Mouse (Mus musculus) heart, postnatal 14 days (tissue): ENCODE data around the gene Tcf23. TPM values are rescaled to one million over a fixed set of nuclear protein-coding genes. Genes with fewer than 3 reads are reported as not detected.

Source experiments
- DNase-seq, 2 experiments: peaks; one replicate each; pipeline ENCODE4 v3.0.0; 2021 to 2022
- intact Hi-C: fragments of 180-260 bp; cut with DNase I; formaldehyde crosslinking; loops from one replicate; pipeline ENCODE4 v1.15.1; 2025
- long read RNA-seq, 2 experiments: library from polyadenylated mRNA; stranded (forward); transcript quantifications; one replicate each; pipeline ENCODE4 v2.0.0; 2021
- total RNA-seq, 2 experiments: library from RNA; stranded (reverse); gene quantifications; 2 replicates each; pipeline ENCODE4 v1.2.3; 2021

Tcf23 gene
- total RNA-seq, result under 1 TPM; 0.51 to 0.55 TPM
- long read RNA-seq, experiment 1, result 0 reads
- long read RNA-seq, experiment 2, partial matches to known transcripts, result 0 of 1 reads
- long read RNA-seq, experiment 2, other reads (novel, unspliced or antisense), result 1 of 1 reads

GRCm38 (mm10) chr5:30968416-30968815 lies at the start of gene Tcf23:
Gene Tcf23, plus strand, starts transcription at chr5:30968662.
- DNase-seq, result peak; percentile 64 to 71
- intact Hi-C loops, result no loop called here

- intact Hi-C loops, result no loop called here
- no peak for DNase-seq
These were observed 49.8 kb upstream of the Tcf23 start for GRCm38 (mm10) chr5:30918691-30919090.

GRCm38 (mm10) chr5:30919831-30920614 lies 48.4 kb upstream of the Tcf23 start:
- no peak for DNase-seq
- intact Hi-C loops, result loop anchor here (2.0 to 5.0 kb wide), 2 partner anchors 37 to 113 kb away; no protein-coding TSS in a partner anchor

GRCm38 (mm10) chr5:30920621-30921020 lies 47.8 kb upstream of the Tcf23 start:
- intact Hi-C loops, result loop anchor here (2.0 to 5.0 kb wide), 2 partner anchors 37 to 114 kb away; no protein-coding TSS in a partner anchor
- DNase-seq, result peak in 1 of 2 experiments; percentile 30

GRCm38 (mm10) chr5:30921256-30922033 lies 47.0 kb upstream of the Tcf23 start, which contains the start of gene Khk:
Gene Khk, plus strand, starts transcription at chr5:30921431.
- peak; percentile 93 to 96 for DNase-seq
- intact Hi-C loops, result loop anchor here (2.0 to 5.0 kb wide), 2 partner anchors 36 to 115 kb away; no protein-coding TSS in a partner anchor

GRCm38 (mm10) chr5:30922581-30923041 lies 45.9 kb upstream of the Tcf23 start:
- intact Hi-C loops, result loop anchor here (5.0 kb wide), 1 partner anchor 35 kb away; no protein-coding TSS in a partner anchor

GRCm38 (mm10) chr5:30923119-30923518 lies 45.3 kb upstream of the Tcf23 start:
- intact Hi-C loops, result loop anchor here (5.0 kb wide), 1 partner anchor 34 kb away; no protein-coding TSS in a partner anchor
- no peak for DNase-seq

More at GRCm38 (mm10) chr5:30922581-30923041, 45.9 kb upstream of the Tcf23 start:
- DNase-seq, result no peak

GRCm38 (mm10) chr5:30924614-30925013 lies 43.8 kb upstream of the Tcf23 start:
- no peak for DNase-seq
- intact Hi-C loops, result loop anchor here (5.0 kb wide), 1 partner anchor 33 kb away; no protein-coding TSS in a partner anchor

GRCm38 (mm10) chr5:30925217-30925616 lies 43.2 kb upstream of the Tcf23 start:
- no peak for DNase-seq

GRCm38 (mm10) chr5:30926073-30926472 lies 42.4 kb upstream of the Tcf23 start:
- intact Hi-C loops, result no loop called here
- no peak for DNase-seq

More at GRCm38 (mm10) chr5:30925217-30925616, 43.2 kb upstream of the Tcf23 start:
- intact Hi-C loops, result no loop called here

- no peak for DNase-seq
- intact Hi-C loops, result no loop called here
These were observed 40.4 kb upstream of the Tcf23 start for GRCm38 (mm10) chr5:30927945-30928529.

- DNase-seq, result peak; percentile 78 to 90
- intact Hi-C loops, result loop anchor here (1.0 to 2.0 kb wide), 2 partner anchors 65 to 74 kb away; no protein-coding TSS in a partner anchor
These were observed 38.3 kb upstream of the Tcf23 start for GRCm38 (mm10) chr5:30930121-30930520.

- intact Hi-C loops, result loop anchor here (1.0 to 2.0 kb wide), 2 partner anchors 64 to 73 kb away; no protein-coding TSS in a partner anchor
These were observed 37.6 kb upstream of the Tcf23 start for GRCm38 (mm10) chr5:30930846-30931245.

GRCm38 (mm10) chr5:30931378-30931777 lies 37.1 kb upstream of the Tcf23 start:
- no peak for DNase-seq
- intact Hi-C loops, result loop anchor here (2.0 kb wide), 1 partner anchor 63 kb away; no protein-coding TSS in a partner anchor

More at GRCm38 (mm10) chr5:30930846-30931245, 37.6 kb upstream of the Tcf23 start:
- no peak for DNase-seq

GRCm38 (mm10) chr5:30933705-30934104 lies 34.8 kb upstream of the Tcf23 start:
- DNase-seq, result no peak
- intact Hi-C loops, result no loop called here

- intact Hi-C loops, result no loop called here
- no peak for DNase-seq
These were observed 33.6 kb upstream of the Tcf23 start for GRCm38 (mm10) chr5:30934725-30935461.

GRCm38 (mm10) chr5:30943004-30943403 lies 25.5 kb upstream of the Tcf23 start:
- intact Hi-C loops, result no loop called here
- DNase-seq, result no peak

- intact Hi-C loops, result no loop called here
- DNase-seq, result no peak
These were observed 24.1 kb upstream of the Tcf23 start for GRCm38 (mm10) chr5:30944344-30944743.
